Mouse (Mus musculus) G1E (cell line): ENCODE data around the gene Gm9639. TPM values are rescaled to one million over a fixed set of nuclear protein-coding genes. Genes with fewer than 3 reads are reported as not detected.

Experiments
- ATAC-seq: 2 replicates; pipeline ENCODE4 v1.8.0; 2016; ENCODE audit warnings: mild to moderate bottlenecking; ENCODE audit not compliant: insufficient number of reproducible peaks, poor library complexity, low FRiP score, severe bottlenecking; ENCODE audit errors: extremely low read depth
- DNase-seq: peaks from one replicate; pipeline ENCODE4 v3.0.0; 2012; ENCODE audit warnings: low spot score
- H3K27me3 ChIP-seq: 2 replicates; pipeline ENCODE4 v1.6.1; 2012; ENCODE audit warnings: mild to moderate bottlenecking, low read length, inconsistent platforms; ENCODE audit not compliant: insufficient read depth
- H3K36me3 ChIP-seq: replicated peaks from 2 replicates; pipeline ENCODE3; 2012; ENCODE audit warnings: mild to moderate bottlenecking, inconsistent platforms
- H3K4me1 ChIP-seq: 2 replicates; pipeline ENCODE4 v1.6.1; 2012; ENCODE audit warnings: low read depth, low read length, inconsistent platforms, mixed read lengths; ENCODE audit not compliant: insufficient read depth
- H3K4me3 ChIP-seq: 2 replicates; pipeline ENCODE4 v1.5.1; 2012; ENCODE audit warnings: low read depth, mild to moderate bottlenecking, inconsistent platforms, low read length, moderate library complexity, mixed read lengths
- H3K9me3 ChIP-seq: replicated peaks from 2 replicates; pipeline ENCODE4 v1.6.1; 2012; ENCODE audit warnings: inconsistent platforms
- CTCF ChIP-seq: IDR thresholded peaks from 2 replicates; pipeline ENCODE4 v1.5.1; 2012; ENCODE audit warnings: low read depth, low read length, inconsistent platforms, mixed read lengths
- GATA1 ChIP-seq: IDR thresholded peaks from 2 replicates; pipeline ENCODE4 v1.6.1; 2012; ENCODE audit warnings: borderline replicate concordance, low read length, inconsistent platforms, mixed read lengths
- GATA2 ChIP-seq: IDR thresholded peaks from 2 replicates; pipeline ENCODE4 v1.6.1; 2012; ENCODE audit warnings: low read depth, low read length, inconsistent platforms, borderline replicate concordance
- POLR2AphosphoS5 ChIP-seq: IDR thresholded peaks from 2 replicates; pipeline ENCODE4 v1.6.1; 2012; ENCODE audit warnings: low read depth, low read length, inconsistent platforms; ENCODE audit not compliant: insufficient replicate concordance
- TAL1 ChIP-seq: conservative IDR thresholded peaks from 2 replicates; pipeline ENCODE4 v1.6.1; 2012; ENCODE audit warnings: low read depth, low read length, inconsistent platforms, mixed read lengths
- polyA plus RNA-seq: library from polyadenylated mRNA; stranded (reverse); fragments of >175 nt; gene quantifications from 2 replicates; pipeline ENCODE4 v1.2.3, GENCODE M21; 2012
- total RNA-seq, 2 experiments: library from RNA; stranded (forward) in 1 of 2; stranded (reverse) in 1 of 2; fragments of 200-1000 nt in 1 of 2; fragments of >200 nt in 1 of 2; fragmentation: Nextera tagmentation in 1 of 2; gene quantifications; 2 replicates each; pipeline ENCODE4 v1.2.3; 2014 to 2017

The Gm9639 gene
- not detected in 2 replicates for total RNA-seq (2014; fragmentation: Nextera tagmentation)
- not detected in 2 replicates for total RNA-seq (2017)
- polyA plus RNA-seq: not detected in 2 replicates

DNA sequence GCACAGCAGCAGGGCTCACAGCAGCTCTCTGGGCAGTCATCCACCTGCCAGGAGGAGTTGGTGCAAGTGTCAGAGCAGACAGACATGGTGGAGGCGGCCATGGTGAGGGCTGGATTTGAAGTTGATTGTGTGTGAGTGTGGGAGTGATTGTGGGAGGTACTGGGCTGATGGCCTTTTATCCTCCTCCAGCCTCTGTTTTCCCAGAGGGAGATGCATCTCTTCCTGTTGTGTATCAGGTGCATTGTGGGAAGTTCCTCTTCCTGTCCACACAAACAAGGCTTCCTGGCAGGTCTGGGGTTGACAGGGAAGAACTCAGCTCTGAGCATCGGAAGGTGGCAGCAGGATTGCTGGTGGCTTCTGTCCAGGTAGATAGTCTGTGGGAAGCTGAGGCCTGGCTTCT is at the start of gene Gm9639:
Gene Gm9639 (minus strand): TSS at position 101 of the 400 bp plus-strand sequence.
- Histone ChIP-seq H3K4me1 (no peaks in the 10 kb centered on the region), H3K27me3 (peaks cover 7% of the 10 kb centered on the region; the same call in 1 of the 2 replicates), H3K36me3 (no peaks in the 10 kb centered on the region), H3K4me3 (no peak within 1 kb of the TSS), H3K9me3 (no peaks in the 10 kb centered on the region)
- no peak for ATAC-seq
- TF ChIP-seq POLR2AphosphoS5 (no peak), CTCF (no peak)
- no peak for DNase-seq

DNA sequence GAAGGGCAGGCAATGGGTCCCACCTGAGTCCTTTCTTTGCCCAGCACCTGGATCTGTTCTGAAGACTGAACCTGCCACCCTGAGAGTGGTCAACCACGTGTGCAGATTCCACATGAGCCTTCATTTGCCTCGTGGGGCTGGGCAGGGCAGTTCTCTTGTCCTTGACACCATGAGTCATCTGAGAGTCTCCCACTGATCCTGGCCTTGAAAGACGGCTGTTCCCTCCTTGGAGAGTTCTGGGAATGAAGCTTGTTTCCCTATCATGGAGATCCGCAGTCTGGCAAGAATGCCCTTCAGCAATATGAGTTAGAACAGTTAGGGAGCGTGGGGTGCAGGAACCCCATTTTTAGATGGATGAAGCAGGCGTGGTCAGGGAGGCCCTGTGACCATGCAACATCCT is 44.1 kb upstream of the Gm9639 start:
- Histone ChIP-seq H3K27me3 (no peaks in the 10 kb centered on the region), H3K9me3 (no peaks in the 10 kb centered on the region), H3K36me3 (no peaks in the 10 kb centered on the region), H3K4me1 (no peaks in the 10 kb centered on the region), H3K4me3 (no peak overlapping the region)
- TF ChIP-seq CTCF: no peak
- TF ChIP-seq POLR2AphosphoS5: no peak
- TF ChIP-seq TAL1: no peak
- no peak for TF ChIP-seq GATA1
- no peak for TF ChIP-seq GATA2
- no peak for ATAC-seq
- no peak for DNase-seq

DNA sequence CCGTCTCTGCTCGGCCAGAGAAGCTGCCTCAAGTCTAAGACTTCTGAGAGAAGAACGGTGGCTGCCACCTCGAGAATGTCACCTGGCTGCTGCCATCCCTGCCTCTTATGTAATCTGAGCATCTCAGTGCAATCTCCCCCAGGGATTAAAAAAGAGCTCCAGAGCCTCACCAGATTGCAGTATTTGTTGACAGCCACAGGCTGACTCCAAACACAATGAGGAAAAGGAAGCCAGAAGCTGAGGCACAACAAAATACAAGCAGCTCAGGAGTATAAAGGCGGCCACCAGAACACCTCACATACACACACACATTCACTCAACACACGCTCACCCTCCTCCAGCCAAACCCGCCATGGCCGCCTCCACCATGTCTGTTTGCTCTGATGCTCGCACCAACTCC is 40.8 kb upstream of the Gm9639 start, which contains the start of gene Krtap10-10:
Gene Krtap10-10 (plus strand): TSS at position 301 of the 400 bp plus-strand sequence.
- no peak within 1 kb of the TSS for H3K4me3 ChIP-seq
- no peaks in the 10 kb centered on the region for H3K27me3 ChIP-seq
- DNase-seq: no peak
- H3K36me3 ChIP-seq: no peaks in the 10 kb centered on the region
- H3K9me3 ChIP-seq: no peaks in the 10 kb centered on the region
- no peaks in the 10 kb centered on the region for H3K4me1 ChIP-seq
- no peak for ATAC-seq
- no peak for TF ChIP-seq TAL1
- no peak for TF ChIP-seq GATA1
- no peak for TF ChIP-seq CTCF
- no peak for TF ChIP-seq POLR2AphosphoS5
- no peak for TF ChIP-seq GATA2

DNA sequence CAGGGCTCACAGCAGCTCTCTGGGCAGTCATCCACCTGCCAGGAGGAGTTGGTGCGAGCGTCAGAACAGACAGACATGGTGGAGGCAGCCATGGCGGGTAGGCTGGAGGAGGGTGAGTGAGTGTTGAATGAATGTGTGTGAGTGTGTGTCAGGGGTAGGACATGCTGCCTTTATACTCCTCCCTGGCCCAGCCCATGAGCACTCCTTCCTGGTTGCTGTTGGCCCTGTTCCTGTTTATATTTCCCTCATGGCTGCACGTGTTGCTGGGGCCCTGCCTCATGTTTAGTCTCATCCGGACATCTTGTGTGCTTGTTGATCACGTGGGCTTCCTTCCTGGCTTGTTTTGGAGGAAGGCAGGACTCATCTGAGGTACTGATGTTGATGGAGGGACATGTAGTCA is 32.1 kb upstream of the Gm9639 start, which contains the start of gene Krtap10-4:
Gene Krtap10-4 (minus strand): TSS at position 145 of the 400 bp plus-strand sequence.
- ATAC-seq: no peak
- no peak for TF ChIP-seq TAL1
- TF ChIP-seq GATA2: no peak
- no peak for TF ChIP-seq GATA1
- no peak for TF ChIP-seq CTCF
- TF ChIP-seq POLR2AphosphoS5: no peak

DNA sequence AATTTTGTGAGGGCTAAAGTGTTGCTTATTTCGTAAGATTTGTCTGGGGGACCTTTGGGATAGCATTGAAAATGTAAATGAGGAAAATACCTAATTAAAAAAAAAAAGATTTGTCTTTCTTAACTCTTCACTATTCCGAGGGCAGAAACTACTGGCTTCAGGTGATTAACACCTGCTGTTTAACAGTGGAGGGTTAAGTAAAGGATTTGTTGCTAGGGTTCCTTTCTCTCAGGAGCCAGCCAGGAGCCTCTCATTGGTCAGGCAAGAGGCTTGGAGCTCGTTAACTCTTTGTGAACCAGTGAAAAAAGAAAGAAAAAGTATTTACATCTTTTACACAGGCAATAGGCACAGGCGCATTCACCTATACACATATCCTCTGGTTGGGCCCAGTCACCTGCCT is 24.3 kb upstream of the Gm9639 start:
- TF ChIP-seq TAL1 (no peak), POLR2AphosphoS5 (no peak), CTCF (no peak), GATA2 (no peak), GATA1 (no peak)
- DNase-seq: no peak

More for the DNA sequence above, 32.1 kb upstream of the Gm9639 start, which contains the start of gene Krtap10-4:
- DNase-seq: no peak
- no peaks in the 10 kb centered on the region for H3K36me3 ChIP-seq
- no peaks in the 10 kb centered on the region; the same call in 1 of the 2 replicates for H3K27me3 ChIP-seq
- H3K4me3 ChIP-seq: no peak within 1 kb of the TSS
- no peaks in the 10 kb centered on the region for H3K4me1 ChIP-seq
- H3K9me3 ChIP-seq: no peaks in the 10 kb centered on the region

DNA sequence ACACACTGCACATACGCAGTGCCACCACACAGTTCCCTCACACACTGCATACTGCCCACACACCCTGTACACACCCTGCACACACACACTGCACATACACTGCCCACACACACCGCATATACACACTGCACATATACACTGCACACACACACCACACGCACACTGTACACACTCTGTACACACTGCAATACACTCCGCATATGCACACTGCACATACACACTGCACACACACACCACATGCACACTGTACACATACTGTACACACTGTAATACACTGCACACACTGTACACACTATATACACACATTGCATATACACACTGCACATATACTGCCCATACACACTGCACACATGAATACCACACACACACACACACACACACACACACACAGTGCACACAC is 23.6 kb upstream of the Gm9639 start:
- H3K27me3 ChIP-seq: peaks cover 11% of the 10 kb centered on the region
- TF ChIP-seq GATA1 (no peak), GATA2 (no peak), TAL1 (no peak), POLR2AphosphoS5 (no peak), CTCF (no peak)
- H3K36me3 ChIP-seq: no peaks in the 10 kb centered on the region
- ATAC-seq (no peak), DNase-seq (no peak)
- 0 out of 2 replicates have a peak, but pooled peaks cover 3% of the 10 kb centered on the region for H3K9me3 ChIP-seq
- H3K4me1 ChIP-seq: peaks cover 4% of the 10 kb centered on the region; the same call in 1 of the 2 replicates
- H3K4me3 ChIP-seq: no peak overlapping the region; the same call in 1 of the 2 replicates

More for the DNA sequence above, 24.3 kb upstream of the Gm9639 start:
- 0 out of 2 replicates have a peak, but pooled peaks cover 3% of the 10 kb centered on the region for H3K9me3 ChIP-seq
- H3K36me3 ChIP-seq: no peaks in the 10 kb centered on the region
- peaks cover 4% of the 10 kb centered on the region; the same call in 1 of the 2 replicates for H3K4me1 ChIP-seq
- peaks cover 11% of the 10 kb centered on the region for H3K27me3 ChIP-seq
- no peak for ATAC-seq
- no peak overlapping the region for H3K4me3 ChIP-seq

DNA sequence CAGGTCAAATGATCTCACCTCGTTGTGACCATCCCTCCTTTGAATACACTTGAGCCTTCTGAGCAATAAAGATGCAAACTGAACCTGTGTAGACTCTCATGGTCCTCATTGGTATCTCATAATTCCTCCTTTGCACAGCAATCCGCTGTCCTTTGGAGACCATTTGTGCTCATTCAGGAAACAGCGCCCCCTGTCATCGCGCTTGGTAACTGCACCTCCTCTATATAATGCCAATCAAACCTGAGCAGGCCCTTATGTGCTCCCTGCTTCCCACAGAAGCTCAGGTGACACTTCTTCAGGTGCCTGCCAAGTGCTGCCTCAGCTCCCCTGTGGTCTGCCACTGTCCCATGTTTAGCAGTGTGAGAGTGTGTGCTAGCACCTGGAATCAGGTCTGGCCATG is 20.6 kb upstream of the Gm9639 start:
- DNase-seq (no peak), ATAC-seq (no peak)
- no peak for TF ChIP-seq GATA2
- TF ChIP-seq GATA1: no peak
- TF ChIP-seq CTCF: peak; percentile 73; the same call in 1 of the 2 replicates
- Histone ChIP-seq H3K4me1 (peaks cover 4% of the 10 kb centered on the region; the same call in 1 of the 2 replicates), H3K4me3 (no peak overlapping the region), H3K9me3 (0 out of 2 replicates have a peak, but pooled peaks cover 3% of the 10 kb centered on the region), H3K36me3 (no peaks in the 10 kb centered on the region), H3K27me3 (peaks cover 7% of the 10 kb centered on the region)
